Mouse (Mus musculus) heart, embryonic 14.5 days (tissue): ENCODE results near the gene Acsm2. TPM values are rescaled to one million over a fixed set of nuclear protein-coding genes. Genes with fewer than 3 reads are reported as not detected.

Experiments used
- ATAC-seq: fragments of 200-750 bp; cut with Nextera tagmentation; 2 replicates; pipeline ENCODE4 v1.8.0; 2017; ENCODE audit warnings: low read depth, moderate TSS enrichment; ENCODE audit not compliant: insufficient number of reproducible peaks, insufficient read depth, low FRiP score
- H3K27ac ChIP-seq, 2 experiments: fragments of 200-500 bp in 1 of 2; fragments of 300-500 bp in 1 of 2; sonication (generic) in 1 of 2; replicated peaks in 1 of 2; 2 replicates each; pipeline ENCODE4 v1.5.1; 2012 to 2014; ENCODE audit warnings: low read depth in 2 of 2, low read length in 2 of 2, control low read depth in 1 of 2, mild to moderate bottlenecking in 1 of 2, mixed read lengths in 1 of 2; ENCODE audit not compliant: control insufficient read depth in 1 of 2, insufficient read depth in 1 of 2
- H3K27me3 ChIP-seq: fragments of 300-500 bp; sonication (generic); 2 replicates; pipeline ENCODE4 v1.6.1; 2014; ENCODE audit warnings: mild to moderate bottlenecking, low read length, control low read depth; ENCODE audit not compliant: control insufficient read depth, insufficient read depth
- H3K36me3 ChIP-seq: fragments of 300-500 bp; sonication (generic); 2 replicates; pipeline ENCODE4 v1.6.1; 2014; ENCODE audit warnings: mild to moderate bottlenecking, control low read depth, low read length, mixed read lengths; ENCODE audit not compliant: control insufficient read depth, insufficient read depth
- H3K4me1 ChIP-seq, 2 experiments: fragments of 200-500 bp in 1 of 2; fragments of 300-500 bp in 1 of 2; sonication (generic) in 1 of 2; 2 replicates each; pipeline ENCODE4 v1.6.1; 2012 to 2014; ENCODE audit warnings: low read length in 2 of 2, control low read depth in 1 of 2, mixed read lengths in 1 of 2; ENCODE audit not compliant: control insufficient read depth in 2 of 2, insufficient read depth in 2 of 2
- H3K4me2 ChIP-seq: fragments of 300-500 bp; sonication (generic); 2 replicates; pipeline ENCODE4 v1.6.1; 2014; ENCODE audit warnings: mild to moderate bottlenecking, low read length
- H3K4me3 ChIP-seq, 2 experiments: fragments of 200-500 bp in 1 of 2; fragments of 300-500 bp in 1 of 2; sonication (generic) in 1 of 2; 2 replicates each; pipeline ENCODE4 v1.5.1; 2012 to 2014; ENCODE audit warnings: low read length in 2 of 2, mild to moderate bottlenecking in 2 of 2, control low read depth in 1 of 2, low read depth in 1 of 2, moderate library complexity in 1 of 2; ENCODE audit not compliant: control insufficient read depth in 1 of 2, insufficient read depth in 1 of 2
- H3K9ac ChIP-seq: fragments of 300-500 bp; sonication (generic); 2 replicates; pipeline ENCODE4 v1.6.1; 2014; ENCODE audit warnings: mild to moderate bottlenecking, low read length
- H3K9me3 ChIP-seq: fragments of 300-500 bp; sonication (generic); 2 replicates; pipeline ENCODE4 v1.6.1; 2016; ENCODE audit warnings: low read length, control low read depth; ENCODE audit not compliant: control insufficient read depth
- WGBS: fragments of 180-500 bp; shearing (Covaris S2); extraction: QIAGEN DNeasy Blood & Tissue Kit; methylation state at CpG from one replicate; pipeline ENCODE4 v1.1.7; 2014; 5-methylcytosine and 5-hydroxymethylcytosine counted together
- polyA plus RNA-seq: library from polyadenylated mRNA; unstranded; fragments of >200 nt; fragmentation: Nextera tagmentation; extraction: Ambion mirVana; gene quantifications from 2 replicates; pipeline ENCODE4 v1.2.1, GENCODE M21; 2014

Gene Acsm2
- not detected in 2 replicates for polyA plus RNA-seq

GRCm38 (mm10) chr7:119554040-119554439 is at the start of gene Acsm2:
TSS of gene Acsm2 (plus strand) at chr7:119554340.
- WGBS, result 69% methylated on average over 1 of the region's 1 CpGs
- H3K4me1 ChIP-seq, result no peaks in the 10 kb centered on the region
- no peak within 1 kb of the TSS for H3K9ac ChIP-seq
- no peak within 1 kb of the TSS for H3K4me2 ChIP-seq
- H3K27me3 ChIP-seq, result no peaks in the 10 kb centered on the region
- H3K4me3 ChIP-seq, result no peak within 1 kb of the TSS
- ATAC-seq, result no peak
- H3K36me3 ChIP-seq, result no peaks in the 10 kb centered on the region
- no peak within 1 kb of the TSS for H3K27ac ChIP-seq
- H3K9me3 ChIP-seq, result no peaks in the 10 kb centered on the region

- no peak for ATAC-seq
- no peaks in the 10 kb centered on the region; the same call in 1 of the 2 replicates for H3K27me3 ChIP-seq
- no peak overlapping the region for H3K9ac ChIP-seq
- H3K4me3 ChIP-seq, result no peak overlapping the region
- no peak overlapping the region for H3K4me2 ChIP-seq
- no peak overlapping the region for H3K27ac ChIP-seq
- no peaks in the 10 kb centered on the region for H3K36me3 ChIP-seq
- no peaks in the 10 kb centered on the region for H3K4me1 ChIP-seq
- no peaks in the 10 kb centered on the region for H3K9me3 ChIP-seq
- WGBS, result 79% methylated on average over 4 of the region's 4 CpGs
Measured at GRCm38 (mm10) chr7:119511143-119511542, 43.0 kb upstream of the Acsm2 start.

GRCm38 (mm10) chr7:119513056-119513455 is 41.1 kb upstream of the Acsm2 start:
- H3K4me2 ChIP-seq, result no peak overlapping the region
- ATAC-seq, result no peak
- WGBS, result 24% methylated on average over 7 of the region's 7 CpGs

GRCm38 (mm10) chr7:119515492-119516271 is 38.5 kb upstream of the Acsm2 start:
- Histone ChIP-seq H3K9ac (no peak overlapping the region), H3K27me3 (no peaks in the 10 kb centered on the region; the same call in 1 of the 2 replicates), H3K9me3 (no peaks in the 10 kb centered on the region), H3K4me3 (no peak overlapping the region), H3K4me2 (no peak overlapping the region), H3K27ac (no peak overlapping the region), H3K4me1 (no peaks in the 10 kb centered on the region), H3K36me3 (no peaks in the 10 kb centered on the region)
- whole genome bisulfite sequencing, result 51% methylated on average over 10 of the region's 10 CpGs
- no peak for ATAC-seq

More at GRCm38 (mm10) chr7:119513056-119513455, 41.1 kb upstream of the Acsm2 start:
- no peak overlapping the region for H3K27ac ChIP-seq
- H3K9me3 ChIP-seq, result no peaks in the 10 kb centered on the region
- H3K27me3 ChIP-seq, result no peaks in the 10 kb centered on the region; the same call in 1 of the 2 replicates
- no peaks in the 10 kb centered on the region for H3K4me1 ChIP-seq
- no peak overlapping the region for H3K4me3 ChIP-seq
- no peak overlapping the region for H3K9ac ChIP-seq
- no peaks in the 10 kb centered on the region for H3K36me3 ChIP-seq

GRCm38 (mm10) chr7:119516272-119516558 is 37.9 kb upstream of the Acsm2 start:
- H3K27me3 ChIP-seq, result no peaks in the 10 kb centered on the region; the same call in 1 of the 2 replicates
- no peak for ATAC-seq

GRCm38 (mm10) chr7:119519163-119519562 is 35.0 kb upstream of the Acsm2 start, which contains the start of gene Acsm5:
TSS of gene Acsm5 (plus strand) at chr7:119519463.
- 60% methylated on average over 5 of the region's 5 CpGs for WGBS
- H3K27ac ChIP-seq, result no peak within 1 kb of the TSS
- no peaks in the 10 kb centered on the region for H3K36me3 ChIP-seq
- H3K4me2 ChIP-seq, result no peak within 1 kb of the TSS
- no peak within 1 kb of the TSS for H3K4me3 ChIP-seq
- H3K4me1 ChIP-seq, result no peaks in the 10 kb centered on the region
- H3K9ac ChIP-seq, result no peak within 1 kb of the TSS
- H3K27me3 ChIP-seq, result no peaks in the 10 kb centered on the region; the same call in 1 of the 2 replicates
- H3K9me3 ChIP-seq, result no peaks in the 10 kb centered on the region
- no peak for ATAC-seq

More at GRCm38 (mm10) chr7:119516272-119516558, 37.9 kb upstream of the Acsm2 start:
- Histone ChIP-seq H3K4me3 (no peak overlapping the region), H3K36me3 (no peaks in the 10 kb centered on the region), H3K9me3 (no peaks in the 10 kb centered on the region), H3K27ac (no peak overlapping the region), H3K9ac (no peak overlapping the region), H3K4me2 (no peak overlapping the region), H3K4me1 (no peaks in the 10 kb centered on the region)
- WGBS, result 70% methylated on average over 7 of the region's 7 CpGs

- no peak overlapping the region for H3K4me3 ChIP-seq
- H3K4me1 ChIP-seq, result no peaks in the 10 kb centered on the region
- no peaks in the 10 kb centered on the region for H3K36me3 ChIP-seq
- H3K4me2 ChIP-seq, result no peak overlapping the region
- H3K9ac ChIP-seq, result no peak overlapping the region
- 39% methylated on average over 5 of the region's 5 CpGs for WGBS
- no peaks in the 10 kb centered on the region for H3K9me3 ChIP-seq
- no peak for ATAC-seq
- no peak overlapping the region for H3K27ac ChIP-seq
- no peaks in the 10 kb centered on the region; the same call in 1 of the 2 replicates for H3K27me3 ChIP-seq
Measured at GRCm38 (mm10) chr7:119519654-119520053, 34.5 kb upstream of the Acsm2 start.
